Mouse (Mus musculus): ENCODE measurements around the gene Gm6763.

DNA sequence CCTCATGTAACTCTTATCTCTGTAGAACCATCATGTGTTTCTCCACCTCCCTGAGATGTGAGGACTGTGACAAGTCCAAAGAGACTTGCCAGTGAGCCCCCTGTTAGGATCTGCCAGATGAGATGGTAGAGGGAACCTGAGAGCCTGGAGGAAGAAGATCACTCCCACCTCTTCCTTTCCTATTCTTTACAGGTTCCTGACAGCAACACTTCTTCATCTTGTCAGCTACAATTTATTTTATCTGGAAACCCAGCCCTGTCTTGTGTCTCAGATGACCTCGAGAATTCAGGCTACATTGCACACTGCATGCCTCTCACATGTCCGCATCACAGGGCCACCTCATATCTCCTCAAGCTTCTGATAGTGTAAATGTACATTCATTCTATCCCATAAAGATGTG lies 33.0 kb upstream of the Gm6763 start:
- no peak for TF ChIP-seq POLR2A (IDR thresholded peaks at IDR 0.05; ENCODE audit: insufficient read depth, low read length)
- TF ChIP-seq EP300 (IDR thresholded peaks at IDR 0.05; ENCODE audit: insufficient read depth, low read depth, low read length) = no peak
- TF ChIP-seq CTCF (IDR thresholded peaks at IDR 0.05; ENCODE audit: low read depth, low read length) = no peak

All from ES-Bruce4 (cell line).